Mouse (Mus musculus) retina, adult 2 months (tissue): Measurements from ENCODE around the gene Ube2n.

Experiments
- DNase-seq: peaks from one replicate; pipeline ENCODE4 v3.0.0-alpha.2; 2012; ENCODE audit warnings: low read depth, low spot score

Gene Ube2n

GRCm38 (mm10) chr10:95591257-95591656 lies 76.3 kb downstream of the Ube2n start:
- DNase-seq: no peak

DNA sequence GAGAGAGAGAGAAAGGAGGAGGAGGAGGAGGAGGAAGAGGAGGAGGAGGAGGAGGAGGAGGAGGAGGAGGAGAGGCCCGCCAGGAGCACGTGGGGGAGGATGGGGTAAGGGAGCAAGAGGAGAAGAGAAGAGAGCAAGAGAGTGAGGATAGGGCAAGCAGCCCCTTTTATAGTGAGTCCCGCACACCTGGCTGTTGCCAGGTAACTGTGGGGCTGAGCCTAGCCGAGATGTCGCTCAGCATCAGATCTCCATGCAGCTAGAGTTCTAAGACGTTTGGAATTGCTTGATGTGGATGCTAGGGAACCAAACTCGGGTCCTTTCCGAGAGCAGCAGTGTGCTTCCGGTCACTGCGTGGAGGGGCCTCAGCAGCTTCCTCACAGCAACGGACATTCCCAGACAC lies 79.5 kb downstream of the Ube2n start:
- no peak for DNase-seq
